Mouse (Mus musculus) layer of hippocampus, postnatal 10 days (tissue): ENCODE measurements around the gene Fbxw8. TPM values are rescaled to one million over a fixed set of nuclear protein-coding genes. Genes with fewer than 3 reads are reported as not detected.
A peak's percentile ranks its signal among the peaks of the same experiment; 100 is the strongest.

Experiments
- DNase-seq, 2 experiments: peaks; one replicate each; pipeline ENCODE4 v3.0.0; 2021; ENCODE audit warnings: low spot score in 2 of 2
- total RNA-seq, 2 experiments: library from RNA; stranded (reverse); gene quantifications; 2 replicates each; pipeline ENCODE4 v1.2.3; 2021

The Fbxw8 gene
- total RNA-seq, 2 experiments from 2014 or later: 39.8 to 42.4 TPM

- DNase-seq: no peak
Observed at GRCm38 (mm10) chr5:118026343-118026742, 128.9 kb downstream of the Fbxw8 start.

- DNase-seq: no peak
Observed at GRCm38 (mm10) chr5:118025880-118026279, 129.4 kb downstream of the Fbxw8 start.

GRCm38 (mm10) chr5:118023053-118023452 is 132.2 kb downstream of the Fbxw8 start:
- no peak for DNase-seq

GRCm38 (mm10) chr5:118019905-118020304 is 135.4 kb downstream of the Fbxw8 start:
- no peak for DNase-seq

GRCm38 (mm10) chr5:118017527-118017926 is 137.7 kb downstream of the Fbxw8 start:
- no peak for DNase-seq

- DNase-seq: no peak
Observed at GRCm38 (mm10) chr5:118015669-118016068, 139.6 kb downstream of the Fbxw8 start.

- peak; percentile 67 to 70 for DNase-seq
Observed at GRCm38 (mm10) chr5:118015028-118015427, 140.2 kb downstream of the Fbxw8 start.

Other genes starting within 250 kb of the Fbxw8 start
- 100 to 1,000 TPM; 125 to 134 TPM for gene Fbxo21, start 178.7 kb downstream of the Fbxw8 start, total RNA-seq
- 10 to 100 TPM; 41.3 to 42.2 TPM for gene Tesc, start 127.7 kb downstream of the Fbxw8 start, total RNA-seq
- gene Hrk, start 9.2 kb upstream of the Fbxw8 start, total RNA-seq: 10 to 100 TPM; 45.3 to 48.5 TPM
- 10 to 100 TPM; 85.9 to 91.1 TPM for gene Rnft2, start 89.7 kb upstream of the Fbxw8 start, total RNA-seq
- gene 2410131K14Rik, start 89.8 kb upstream of the Fbxw8 start, total RNA-seq: 10 to 100 TPM; 18.4 to 19.5 TPM